Mouse (Mus musculus) embryonic facial prominence, embryonic 11.5 days (tissue): ENCODE measurements around the gene Cdkn2a. TPM values are rescaled to one million over a fixed set of nuclear protein-coding genes. Genes with fewer than 3 reads are reported as not detected.

Source experiments
- ATAC-seq: fragments of 200-750 bp; cut with Nextera tagmentation; replicated peaks from 2 replicates; pipeline ENCODE4 v1.8.0; 2017; ENCODE audit warnings: low read depth; ENCODE audit not compliant: insufficient number of reproducible peaks, low FRiP score, low TSS enrichment
- DNase-seq: peaks from one replicate; pipeline ENCODE4 v3.0.0-alpha.2; 2015; ENCODE audit warnings: low spot score
- H3K27ac ChIP-seq: fragments of 300-500 bp; sonication (generic); replicated peaks from 2 replicates; pipeline ENCODE4 v1.5.1; 2014; ENCODE audit warnings: mild to moderate bottlenecking, low read depth, low read length, control low read depth
- H3K27me3 ChIP-seq: fragments of 300-500 bp; sonication (generic); 2 replicates; pipeline ENCODE4 v1.6.1; 2014; ENCODE audit warnings: mild to moderate bottlenecking, low read length, moderate library complexity, mixed read lengths; ENCODE audit not compliant: control insufficient read depth, insufficient read depth
- H3K36me3 ChIP-seq: fragments of 300-500 bp; sonication (generic); replicated peaks from 2 replicates; pipeline ENCODE4 v1.6.1; 2014; ENCODE audit warnings: low read depth, mild to moderate bottlenecking, low read length, moderate library complexity, mixed read lengths; ENCODE audit not compliant: control insufficient read depth, insufficient read depth
- H3K4me1 ChIP-seq: fragments of 300-500 bp; sonication (generic); 2 replicates; pipeline ENCODE4 v1.6.1; 2014; ENCODE audit warnings: low read length, mixed read lengths; ENCODE audit not compliant: control insufficient read depth, insufficient read depth
- H3K4me2 ChIP-seq: fragments of 300-500 bp; sonication (generic); 2 replicates; pipeline ENCODE4 v1.6.1; 2014; ENCODE audit warnings: low read depth, mild to moderate bottlenecking, control low read depth, low read length, moderate library complexity
- H3K4me3 ChIP-seq: fragments of 300-500 bp; sonication (generic); 2 replicates; pipeline ENCODE4 v1.5.1; 2014; ENCODE audit warnings: low read depth, low read length, control low read depth
- H3K9ac ChIP-seq: fragments of 300-500 bp; sonication (generic); replicated peaks from 2 replicates; pipeline ENCODE4 v1.6.1; 2014; ENCODE audit warnings: mild to moderate bottlenecking, control low read depth, low read length
- H3K9me3 ChIP-seq: fragments of 300-500 bp; sonication (generic); replicated peaks from 2 replicates; pipeline ENCODE4 v1.6.1; 2016; ENCODE audit warnings: mild to moderate bottlenecking, low read length, inconsistent platforms, mixed read lengths; ENCODE audit not compliant: control insufficient read depth
- WGBS: fragments of 180-500 bp; shearing (Covaris S2); extraction: QIAGEN DNeasy Blood & Tissue Kit; methylation state at CpG from one replicate; pipeline ENCODE4 v1.1.7; 2014; 5-methylcytosine and 5-hydroxymethylcytosine counted together
- polyA plus RNA-seq: library from polyadenylated mRNA; unstranded; fragments of >200 nt; fragmentation: Nextera tagmentation; extraction: Ambion mirVana; gene quantifications from 2 replicates; pipeline ENCODE4 v1.2.1, GENCODE M21; 2014

The Cdkn2a gene
- polyA plus RNA-seq, 1 experiment from 2014 or later, result not detected

DNA sequence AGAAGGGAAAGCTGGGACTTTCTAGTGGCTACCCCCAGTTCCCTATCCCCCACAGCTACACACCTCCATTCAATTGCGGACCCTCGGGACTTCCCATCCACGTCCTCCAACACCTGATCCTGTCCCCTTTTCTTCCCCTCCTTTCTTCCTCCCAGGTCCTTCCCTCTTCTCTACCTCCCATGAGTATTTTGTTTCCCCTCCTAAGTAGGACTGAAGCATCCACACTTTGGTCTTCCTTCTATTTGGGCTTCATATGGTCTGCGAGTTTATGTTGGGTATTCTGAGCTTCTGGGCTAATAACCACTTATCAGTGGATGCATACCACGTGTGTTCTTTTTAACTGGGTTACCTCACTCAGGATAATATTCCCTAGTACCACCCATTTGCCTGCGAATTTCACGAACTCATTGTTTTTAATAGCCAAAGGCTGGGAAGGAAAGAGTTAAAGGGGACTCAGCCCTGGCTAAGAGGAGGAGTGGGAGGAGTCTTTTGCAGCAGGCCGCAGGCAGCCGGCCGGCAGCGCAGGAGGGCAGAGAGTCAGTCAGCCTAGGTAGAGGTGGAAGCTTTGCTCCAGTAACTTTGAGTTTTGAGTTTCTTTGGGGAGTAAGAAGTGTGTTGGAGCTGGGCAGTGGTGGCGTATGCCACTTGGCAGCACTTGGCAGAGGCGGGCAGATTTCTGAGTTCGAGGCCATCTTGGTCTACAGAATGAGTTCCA is 9.0 kb upstream of the Cdkn2a start:
- H3K9ac ChIP-seq, result no peak overlapping the region
- no peaks in the 10 kb centered on the region for H3K4me1 ChIP-seq
- under 1% methylated on average over 14 of the region's 14 CpGs for WGBS
- no peak overlapping the region for H3K27ac ChIP-seq
- no peaks in the 10 kb centered on the region for H3K36me3 ChIP-seq
- peak; percentile 60; the same call in 1 of the 2 replicates for ATAC-seq
- H3K4me2 ChIP-seq, result no peak overlapping the region
- H3K9me3 ChIP-seq, result no peaks in the 10 kb centered on the region
- DNase-seq, result peak; percentile 76
- no peak overlapping the region for H3K4me3 ChIP-seq
- peaks cover 71% of the 10 kb centered on the region for H3K27me3 ChIP-seq

DNA sequence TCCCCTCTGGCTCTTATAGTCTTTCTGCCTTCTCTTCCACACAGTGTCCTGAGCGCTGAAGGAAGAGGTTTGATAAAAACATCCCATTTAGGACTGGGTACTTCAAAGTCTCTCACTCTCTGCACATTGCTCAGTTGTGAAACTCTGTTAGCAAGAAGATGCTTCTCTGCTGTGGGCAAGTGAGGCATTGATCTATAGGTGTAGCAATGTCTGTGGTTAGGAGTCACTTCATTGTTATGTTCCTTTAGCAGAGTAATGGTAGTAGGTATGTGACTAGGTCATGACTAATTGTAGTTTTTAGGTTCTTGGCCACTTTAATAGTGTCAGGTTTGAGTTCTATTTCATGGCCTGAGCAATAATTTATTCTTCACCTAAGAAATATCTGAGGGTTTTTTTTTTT is 7.7 kb upstream of the Cdkn2a start:
- no peak for DNase-seq
- Histone ChIP-seq H3K9me3 (no peaks in the 10 kb centered on the region), H3K9ac (no peak overlapping the region), H3K4me1 (no peaks in the 10 kb centered on the region), H3K27ac (no peak overlapping the region), H3K4me3 (no peak overlapping the region), H3K27me3 (peaks cover 64% of the 10 kb centered on the region), H3K36me3 (no peaks in the 10 kb centered on the region), H3K4me2 (no peak overlapping the region)
- WGBS, result 0% methylated on average over 1 of the region's 1 CpGs
- no peak for ATAC-seq

DNA sequence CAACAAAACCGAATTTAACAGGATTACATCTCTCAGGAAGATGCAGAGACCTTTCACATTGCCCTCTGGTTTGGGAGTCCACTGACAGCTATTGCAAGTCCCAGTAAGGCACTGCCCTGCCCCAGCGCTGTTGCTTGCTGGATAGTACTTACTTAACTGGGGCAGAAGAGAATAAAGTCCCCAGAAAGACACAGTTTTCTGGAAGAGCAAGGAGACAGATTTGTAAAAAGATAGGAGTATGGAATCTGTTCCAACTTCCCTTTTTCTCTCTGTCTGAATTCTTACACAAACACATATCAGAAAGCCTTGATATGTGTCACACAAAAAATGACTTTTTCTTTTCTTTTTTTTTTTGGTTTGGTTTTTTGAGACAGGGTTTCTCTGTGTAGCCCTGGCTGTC is 5.3 kb upstream of the Cdkn2a start:
- no peak for DNase-seq

GRCm38 (mm10) chr4:89295441-89296220 is 1.2 kb upstream of the Cdkn2a start:
- Histone ChIP-seq H3K9me3 (no peaks in the 10 kb centered on the region), H3K9ac (no peak overlapping the region), H3K4me2 (peak overlapping the region; percentile 97), H3K4me1 (no peaks in the 10 kb centered on the region; the same call in 1 of the 2 replicates), H3K27me3 (peaks cover 70% of the 10 kb centered on the region), H3K4me3 (peak overlapping the region; percentile 50), H3K27ac (no peak overlapping the region), H3K36me3 (no peaks in the 10 kb centered on the region)
- ATAC-seq (peak; percentile 34; the same call in 1 of the 2 replicates), DNase-seq (no peak)
- under 1% methylated on average over 31 of the region's 31 CpGs for WGBS

More for the DNA sequence above, 5.3 kb upstream of the Cdkn2a start:
- no peak for ATAC-seq
- Histone ChIP-seq H3K27me3 (peaks cover 69% of the 10 kb centered on the region), H3K4me1 (no peaks in the 10 kb centered on the region; the same call in 1 of the 2 replicates), H3K27ac (no peak overlapping the region), H3K9ac (no peak overlapping the region), H3K4me3 (no peak overlapping the region), H3K4me2 (no peak overlapping the region), H3K9me3 (no peaks in the 10 kb centered on the region), H3K36me3 (no peaks in the 10 kb centered on the region)
- 3% methylated on average over 2 of the region's 2 CpGs for WGBS

DNA sequence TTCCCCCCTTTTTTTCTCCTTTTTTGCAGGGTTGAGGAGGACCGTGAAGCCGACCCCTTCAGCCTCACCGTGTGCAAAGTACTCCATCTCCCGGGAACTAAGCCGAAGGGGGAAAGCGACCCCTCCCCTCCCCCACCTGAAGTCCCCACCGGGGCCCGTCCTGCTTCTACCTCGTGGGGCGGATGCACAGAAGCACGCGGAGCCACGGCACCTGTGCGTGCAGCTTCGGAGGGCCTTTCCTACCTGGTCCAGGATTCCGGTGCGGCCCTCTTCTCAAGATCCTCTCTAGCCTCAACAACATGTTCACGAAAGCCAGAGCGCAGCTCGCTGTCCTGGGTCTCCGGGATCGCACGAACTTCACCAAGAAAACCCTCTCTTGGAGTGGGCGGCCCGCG is 365 bp downstream of the Cdkn2a start:
- Histone ChIP-seq H3K27me3 (peaks cover 75% of the 10 kb centered on the region), H3K4me3 (peak overlapping the region; percentile 50), H3K4me2 (peak overlapping the region; percentile 97), H3K9me3 (no peaks in the 10 kb centered on the region), H3K9ac (no peak overlapping the region), H3K4me1 (no peaks in the 10 kb centered on the region; the same call in 1 of the 2 replicates), H3K36me3 (no peaks in the 10 kb centered on the region), H3K27ac (no peak overlapping the region)
- 1% methylated on average over 26 of the region's 26 CpGs for WGBS
- no peak for DNase-seq
- peak; percentile 12; the same call in 1 of the 2 replicates for ATAC-seq

DNA sequence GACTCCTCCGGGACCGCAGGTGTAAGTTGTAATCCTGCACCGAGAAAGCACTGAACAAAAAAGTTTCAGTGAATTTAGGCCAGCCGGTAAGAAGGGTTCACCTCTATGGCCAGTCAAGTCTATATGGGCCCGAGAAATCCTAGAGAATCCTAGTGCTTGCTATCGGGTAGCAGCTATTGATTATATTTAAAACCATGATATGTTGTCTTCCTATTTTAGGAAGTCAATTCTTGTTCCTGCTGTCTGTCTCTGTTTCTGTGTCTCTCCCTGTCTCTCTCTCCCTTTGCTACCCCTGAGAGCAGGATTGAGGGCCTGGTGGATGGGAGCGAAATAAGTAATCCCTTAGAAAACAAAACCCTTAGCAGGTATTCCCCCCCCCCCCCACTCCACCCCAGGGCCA is 937 bp downstream of the Cdkn2a start:
- Histone ChIP-seq H3K9ac (no peak overlapping the region), H3K4me3 (no peak overlapping the region), H3K4me2 (no peak overlapping the region), H3K27me3 (peaks cover 79% of the 10 kb centered on the region), H3K4me1 (no peaks in the 10 kb centered on the region; the same call in 1 of the 2 replicates), H3K27ac (no peak overlapping the region), H3K9me3 (no peaks in the 10 kb centered on the region), H3K36me3 (no peaks in the 10 kb centered on the region)
- DNase-seq (no peak), ATAC-seq (no peak)
- 2% methylated on average over 7 of the region's 7 CpGs for WGBS

- 3% methylated on average over 4 of the region's 4 CpGs for WGBS
- no peaks in the 10 kb centered on the region for H3K36me3 ChIP-seq
- H3K9me3 ChIP-seq, result no peaks in the 10 kb centered on the region
- H3K4me1 ChIP-seq, result no peaks in the 10 kb centered on the region; the same call in 1 of the 2 replicates
- H3K4me3 ChIP-seq, result no peak overlapping the region
- H3K27ac ChIP-seq, result no peak overlapping the region
- no peak overlapping the region for H3K4me2 ChIP-seq
- DNase-seq (no peak), ATAC-seq (no peak)
- peaks cover 55% of the 10 kb centered on the region for H3K27me3 ChIP-seq
- H3K9ac ChIP-seq, result no peak overlapping the region
Measured at GRCm38 (mm10) chr4:89289028-89289427, 5.4 kb downstream of the Cdkn2a start.

DNA sequence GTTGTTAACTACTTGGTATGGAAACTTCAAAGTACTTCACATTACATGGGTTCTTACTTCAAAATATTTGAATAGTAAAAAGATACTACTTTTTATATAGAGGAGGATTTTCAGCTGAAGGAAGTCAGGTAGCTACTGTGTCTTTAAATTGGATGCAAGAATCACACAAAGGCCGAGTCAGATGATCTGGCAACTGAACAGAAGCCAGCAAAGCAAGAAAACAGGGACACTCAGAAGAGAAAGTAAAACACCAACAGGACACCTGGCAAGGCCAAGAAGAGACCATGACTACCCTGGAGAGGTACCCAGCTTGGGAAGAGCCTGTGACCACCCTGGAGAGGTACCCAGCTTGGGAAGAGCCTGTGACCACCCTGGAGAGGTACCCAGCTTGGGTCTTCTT is 7.9 kb downstream of the Cdkn2a start:
- no peak overlapping the region for H3K27ac ChIP-seq
- 0% methylated on average over 1 of the region's 1 CpGs for WGBS
- DNase-seq (no peak), ATAC-seq (no peak)
- H3K27me3 ChIP-seq, result peaks cover 55% of the 10 kb centered on the region
- H3K9ac ChIP-seq, result no peak overlapping the region
- H3K4me1 ChIP-seq, result no peaks in the 10 kb centered on the region
- H3K36me3 ChIP-seq, result no peaks in the 10 kb centered on the region
- H3K9me3 ChIP-seq, result no peaks in the 10 kb centered on the region
- H3K4me2 ChIP-seq, result no peak overlapping the region
- H3K4me3 ChIP-seq, result no peak overlapping the region
